Comparison of ENCODE assay signal across 10 mouse cellular contexts in the genomic region with DNA sequence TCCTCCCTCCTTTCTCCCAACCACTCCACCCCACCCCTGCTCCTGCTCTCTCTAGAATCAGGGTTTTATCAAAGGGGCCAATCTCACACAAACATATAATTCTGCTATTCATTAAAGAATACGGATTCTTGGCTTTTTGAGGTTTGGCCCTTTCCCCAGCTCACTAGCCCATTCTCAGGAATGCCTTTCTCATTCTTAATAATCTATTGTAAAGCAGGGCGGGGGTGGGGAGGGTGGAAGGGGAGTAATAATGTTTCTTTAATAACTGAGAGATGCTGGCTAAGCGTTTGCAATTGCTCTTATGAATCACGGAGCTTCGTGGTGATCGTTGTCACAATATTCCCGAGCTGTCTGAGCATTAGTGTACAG. TPM values are rescaled to one million over a fixed set of nuclear protein-coding genes. Genes with fewer than 3 reads are reported as not detected.
A peak's percentile ranks its signal among the peaks of the same experiment; 100 is the strongest.
DNase-seq lines count a peak whose midpoint lies in the region; ATAC-seq and TF ChIP-seq lines count a peak whose summit lies in the region.
"Had no signal": no experiment of that assay in that cellular context is flagged by ENCODE, and none has a peak within 500 bp of the region (broad histone marks: within the 10 kb centered on the region; RNA-seq: fewer than 3 reads in every experiment).

No protein-coding gene starts in this region.

- no peaks in the 10 kb centered on the region for H3K36me3 ChIP-seq in liver, embryonic 13.5 days
- H3K36me3 ChIP-seq in forebrain, embryonic 13.5 days (ENCODE audit: poor library complexity, severe bottlenecking) = no peaks in the 10 kb centered on the region
- no peaks in the 10 kb centered on the region for H3K36me3 ChIP-seq in intestine, postnatal 0 days (ENCODE audit: control insufficient read depth, insufficient read depth)
- no peaks in the 10 kb centered on the region for H3K36me3 ChIP-seq in neural tube, embryonic 15.5 days
- H3K36me3 ChIP-seq: G1E had no signal

- no peak overlapping the region for H3K9ac ChIP-seq in liver, embryonic 13.5 days
- H3K9ac ChIP-seq in forebrain, embryonic 13.5 days = peak overlapping the region; percentile 34; the same call in 1 of the 2 replicates
- no peak overlapping the region for H3K9ac ChIP-seq in intestine, postnatal 0 days (ENCODE audit: low read depth, low read length)
- H3K9ac ChIP-seq in neural tube, embryonic 15.5 days (replicated peaks) = 0 out of 2 replicates have a peak overlapping the region, but pooled peaks have one; percentile 5

- 53% methylated on average over 7 of the region's 7 CpGs for WGBS in liver, embryonic 13.5 days (ENCODE audit: insufficient replicate concordance)
- 53% methylated on average over 7 of the region's 7 CpGs for WGBS in forebrain, embryonic 13.5 days
- WGBS in intestine, postnatal 0 days = 33% methylated on average over 7 of the region's 7 CpGs
- 43% methylated on average over 7 of the region's 7 CpGs for WGBS in neural tube, embryonic 15.5 days

- H3K27ac ChIP-seq in liver, embryonic 13.5 days = no peak overlapping the region
- peak overlapping the region; percentile 59; the same call in 1 of the 2 replicates for H3K27ac ChIP-seq in forebrain, embryonic 13.5 days
- H3K27ac ChIP-seq in intestine, postnatal 0 days (ENCODE audit: low read depth, low read length) = no peak overlapping the region
- peak overlapping the region; percentile 78 for H3K27ac ChIP-seq in neural tube, embryonic 15.5 days (replicated peaks)
- H3K27ac ChIP-seq: macrophage had no signal

- no peak for ATAC-seq in liver, embryonic 13.5 days (ENCODE audit: low read depth)
- ATAC-seq in forebrain, embryonic 13.5 days = no peak
- no peak for ATAC-seq in intestine, postnatal 0 days
- peak; percentile 29 for ATAC-seq in neural tube, embryonic 15.5 days (ENCODE audit: low FRiP score)

- H3K9me3 ChIP-seq in liver, embryonic 13.5 days (replicated peaks) = no peaks in the 10 kb centered on the region
- no peaks in the 10 kb centered on the region for H3K9me3 ChIP-seq in forebrain, embryonic 13.5 days (replicated peaks)
- no peaks in the 10 kb centered on the region for H3K9me3 ChIP-seq in intestine, postnatal 0 days (ENCODE audit: control insufficient read depth)
- no peaks in the 10 kb centered on the region for H3K9me3 ChIP-seq in neural tube, embryonic 15.5 days (replicated peaks)
- H3K9me3 ChIP-seq: G1E had no signal

- H3K4me1 ChIP-seq in liver, embryonic 13.5 days (replicated peaks) = no peaks in the 10 kb centered on the region
- peaks cover 16% of the 10 kb centered on the region for H3K4me1 ChIP-seq in forebrain, embryonic 13.5 days
- H3K4me1 ChIP-seq in intestine, postnatal 0 days (replicated peaks; ENCODE audit: control insufficient read depth, insufficient read depth, low read length) = no peaks in the 10 kb centered on the region
- H3K4me1 ChIP-seq in neural tube, embryonic 15.5 days = peaks cover 45% of the 10 kb centered on the region

- DNase-seq in liver, embryonic 13.5 days = no peak
- no peak for DNase-seq in liver
- DNase-seq in urinary bladder, postnatal 14 days (ENCODE audit: low spot score) = no peak
- DNase-seq in urinary bladder, adult 2 months (ENCODE audit: low spot score) = no peak
- DNase-seq: thymus, adult 2 months had no signal

- H3K4me3 ChIP-seq in liver, embryonic 13.5 days (replicated peaks) = no peak overlapping the region
- no peak overlapping the region for H3K4me3 ChIP-seq in forebrain, embryonic 13.5 days
- H3K4me3 ChIP-seq in intestine, postnatal 0 days (ENCODE audit: low read depth, low read length) = no peak overlapping the region
- H3K4me3 ChIP-seq in neural tube, embryonic 15.5 days (replicated peaks) = no peak overlapping the region

- TF ChIP-seq CTCF in intestine, postnatal 0 days (IDR thresholded peaks at IDR 0.05; ENCODE audit: low read depth) = no peak

- H3K27me3 ChIP-seq in liver, embryonic 13.5 days = 0 out of 2 replicates have a peak, but pooled peaks cover 6% of the 10 kb centered on the region
- no peaks in the 10 kb centered on the region for H3K27me3 ChIP-seq in forebrain, embryonic 13.5 days
- H3K27me3 ChIP-seq in intestine, postnatal 0 days (replicated peaks; ENCODE audit: control insufficient read depth, insufficient read depth, low read length) = no peaks in the 10 kb centered on the region
- no peaks in the 10 kb centered on the region for H3K27me3 ChIP-seq in neural tube, embryonic 15.5 days (replicated peaks)

- 0 out of 2 replicates have a peak overlapping the region, but pooled peaks have one; percentile 10 for H3K4me2 ChIP-seq in liver, embryonic 13.5 days
- H3K4me2 ChIP-seq in forebrain, embryonic 13.5 days = peak overlapping the region; percentile 53
- H3K4me2 ChIP-seq in intestine, postnatal 0 days (replicated peaks; ENCODE audit: low read depth) = peak overlapping the region; percentile 60
- peak overlapping the region; percentile 48 for H3K4me2 ChIP-seq in neural tube, embryonic 15.5 days

RNA-seq across cellular contexts. Expression of a gene that starts 27.3 kb away (rescaled TPM):
- 23.2 and 25.1 TPM in 2 replicates for polyA plus RNA-seq in liver, embryonic 13.5 days (2015; fragmentation: Nextera tagmentation; extraction: Ambion mirVana)
- 66.1 and 66.8 TPM in 2 replicates for polyA plus RNA-seq in forebrain, embryonic 13.5 days (2015; fragmentation: Nextera tagmentation; extraction: Ambion mirVana)
- 22.9 and 26.9 TPM in 2 replicates for polyA plus RNA-seq in intestine, postnatal 0 days (2015; fragmentation: Nextera tagmentation; extraction: Ambion mirVana)
- polyA plus RNA-seq in neural tube, embryonic 15.5 days (2015; fragmentation: Nextera tagmentation; extraction: Ambion mirVana) = 86.7 and 90.0 TPM in 2 replicates
- polyA plus RNA-seq in urinary bladder, adult 2 months (2012; rRNA removed) = 81.9 and 83.4 TPM in 2 replicates

Comparison
In these comparisons a context has a peak if more than half of its experiments do, and no peak if none do; other contexts are left out.
1. H3K27ac ChIP-seq: peak in forebrain, embryonic 13.5 days (single experiment) and neural tube, embryonic 15.5 days (single experiment); none in liver, embryonic 13.5 days (single experiment) and intestine, postnatal 0 days (single experiment).
2. H3K4me2 ChIP-seq: peak in every context shown above with its lines; median percentile 60 in intestine, postnatal 0 days; 53 in forebrain, embryonic 13.5 days; 48 in neural tube, embryonic 15.5 days; 10 in liver, embryonic 13.5 days.
3. H3K9ac ChIP-seq: peak in forebrain, embryonic 13.5 days (single experiment) and neural tube, embryonic 15.5 days (single experiment); none in liver, embryonic 13.5 days (single experiment) and intestine, postnatal 0 days (single experiment).